Mouse (Mus musculus) thymus, adult 2 months (tissue): ENCODE measurements around the gene Ngfr. TPM values are rescaled to one million over a fixed set of nuclear protein-coding genes. Genes with fewer than 3 reads are reported as not detected.
"Not testable (repeated sequence)": the region's sequence is repeated elsewhere in the genome, so short reads cannot be mapped to it uniquely, and the experiment has no call there.

ENCODE experiments used
- DNase-seq: peaks from one replicate; pipeline ENCODE4 v3.0.0; 2021
- H3K27ac ChIP-seq: fragments of 200-500 bp; 2 replicates; pipeline ENCODE4 v1.5.1; 2012; ENCODE audit warnings: low read length, control low read depth; ENCODE audit not compliant: control insufficient read depth, insufficient read depth
- H3K27me3 ChIP-seq: fragments of 200-500 bp; 2 replicates; pipeline ENCODE4 v1.6.1; 2012; ENCODE audit warnings: mild to moderate bottlenecking, low read length, moderate library complexity, mixed read lengths; ENCODE audit not compliant: control insufficient read depth, insufficient read depth
- H3K36me3 ChIP-seq: fragments of 200-500 bp; 2 replicates; pipeline ENCODE4 v1.6.1; 2012; ENCODE audit warnings: mild to moderate bottlenecking, low read length, moderate library complexity; ENCODE audit not compliant: control insufficient read depth, insufficient read depth
- H3K4me1 ChIP-seq: fragments of 200-500 bp; replicated peaks from 2 replicates; pipeline ENCODE4 v1.6.1; 2012; ENCODE audit warnings: low read length; ENCODE audit not compliant: control insufficient read depth, insufficient read depth
- H3K4me3 ChIP-seq: fragments of 200-500 bp; 2 replicates; pipeline ENCODE4 v1.5.1; 2012; ENCODE audit warnings: mild to moderate bottlenecking, low read length, control low read depth, moderate library complexity; ENCODE audit not compliant: control insufficient read depth, insufficient read depth
- CTCF ChIP-seq: fragments of 200-500 bp; IDR thresholded peaks from 2 replicates; pipeline ENCODE4 v1.5.1; 2012; ENCODE audit warnings: mild to moderate bottlenecking, control low read depth, low read length, moderate library complexity, borderline replicate concordance; ENCODE audit not compliant: control insufficient read depth, poor library complexity, insufficient read depth; ENCODE audit errors: extremely low read depth
- POLR2A ChIP-seq: fragments of 200-500 bp; IDR thresholded peaks from 2 replicates; pipeline ENCODE4 v1.6.1; 2012; ENCODE audit warnings: mild to moderate bottlenecking, low read length, control low read depth, moderate library complexity; ENCODE audit not compliant: control insufficient read depth, poor library complexity, insufficient read depth; ENCODE audit errors: extremely low read depth
- WGBS: fragments of 180-500 bp; shearing (Covaris S2); methylation state at CpG from one replicate; pipeline ENCODE4 v1.1.7; 2018; 5-methylcytosine and 5-hydroxymethylcytosine counted together
- polyA plus RNA-seq: library from polyadenylated mRNA; depleted of rRNA; stranded (reverse); fragments of >200 nt; gene quantifications from 2 replicates; pipeline ENCODE4 v1.2.3, GENCODE M21; 2012

Ngfr gene
- polyA plus RNA-seq, 1 experiment, result 6.4 TPM

DNA sequence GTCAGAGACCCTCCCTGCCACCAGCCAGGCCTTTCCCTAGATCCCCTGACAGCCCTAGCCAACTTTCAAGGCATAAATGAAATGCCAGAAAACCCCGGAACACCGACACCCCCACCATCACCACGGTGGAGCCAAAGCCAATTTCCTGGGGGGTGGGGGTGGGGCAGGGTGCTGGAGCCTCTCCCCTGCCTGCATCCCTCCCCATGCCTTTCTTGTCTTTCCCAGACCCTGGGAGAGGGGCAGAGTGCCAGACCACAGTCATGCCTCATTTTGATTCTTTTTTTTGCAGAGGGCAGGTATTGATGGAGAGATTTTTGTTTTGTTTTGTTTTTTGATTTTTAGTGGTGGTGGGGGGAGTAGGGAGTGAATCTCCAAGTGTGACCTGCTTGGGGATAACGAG is 23.7 kb upstream of the Ngfr start:
- DNase-seq, result no peak
- WGBS, result 62% methylated on average over 4 of the region's 4 CpGs
- H3K4me1 ChIP-seq, result no peaks in the 10 kb centered on the region

DNA sequence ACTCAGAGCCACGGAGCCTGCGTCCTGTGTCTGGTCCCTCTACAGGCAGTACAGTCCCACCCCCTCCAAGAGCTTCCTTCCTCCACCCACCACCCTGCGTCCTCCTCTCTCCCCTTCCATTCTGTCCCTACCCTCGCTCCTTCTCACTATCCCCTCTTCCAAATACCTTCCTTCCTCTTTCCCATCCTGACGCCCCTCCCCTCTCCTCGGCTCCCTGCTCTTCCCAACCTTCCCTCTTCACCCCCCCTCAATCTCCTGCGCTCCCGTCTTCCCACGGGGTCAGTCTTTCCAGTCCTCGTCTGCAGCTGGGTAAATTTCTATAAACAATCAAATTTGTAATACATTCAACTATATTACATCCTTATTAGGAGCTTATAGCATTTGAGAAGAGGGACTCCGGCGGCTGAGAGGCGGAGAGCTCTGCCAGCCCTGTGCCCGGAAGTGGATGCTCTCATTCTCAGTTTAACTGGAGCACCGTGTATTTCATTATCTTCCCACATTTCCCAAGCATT is 22.9 kb upstream of the Ngfr start:
- H3K4me3 ChIP-seq, result no peak overlapping the region
- no peak for DNase-seq
- no peak overlapping the region for H3K27ac ChIP-seq
- no peaks in the 10 kb centered on the region for H3K36me3 ChIP-seq
- H3K27me3 ChIP-seq, result no peaks in the 10 kb centered on the region
- H3K4me1 ChIP-seq, result no peaks in the 10 kb centered on the region
- TF ChIP-seq POLR2A (no peak), CTCF (no peak)
- WGBS, result 63% methylated on average over 15 of the region's 15 CpGs

More for the DNA sequence above, 23.7 kb upstream of the Ngfr start:
- no peak overlapping the region for H3K4me3 ChIP-seq
- no peak overlapping the region for H3K27ac ChIP-seq
- no peaks in the 10 kb centered on the region for H3K27me3 ChIP-seq
- TF ChIP-seq POLR2A (no peak), CTCF (no peak)
- H3K36me3 ChIP-seq, result no peaks in the 10 kb centered on the region

DNA sequence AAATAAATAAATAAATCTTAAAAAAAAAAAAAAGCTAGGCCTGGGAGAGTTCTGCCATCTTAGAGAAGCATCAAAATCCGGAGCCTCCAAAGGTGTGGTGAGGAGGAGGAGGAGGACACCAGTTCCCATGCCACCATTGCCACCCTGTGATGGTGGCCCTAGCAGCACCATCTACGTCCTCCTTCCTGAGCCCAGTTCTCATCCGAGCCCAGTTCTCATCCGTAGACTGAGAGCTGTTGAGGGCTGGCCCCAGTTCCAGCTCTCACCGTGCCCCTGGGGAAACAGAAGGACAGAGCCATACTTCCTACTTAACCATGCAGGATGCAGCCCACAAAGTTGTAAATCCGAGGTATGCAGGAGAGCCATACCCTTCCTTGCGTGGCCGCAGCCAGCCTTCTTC is 22.4 kb upstream of the Ngfr start:
- Histone ChIP-seq H3K4me1 (no peaks in the 10 kb centered on the region), H3K36me3 (no peaks in the 10 kb centered on the region), H3K27ac (no peak overlapping the region), H3K4me3 (no peak overlapping the region), H3K27me3 (no peaks in the 10 kb centered on the region)
- TF ChIP-seq CTCF (no peak), POLR2A (no peak)
- 65% methylated on average over 8 of the region's 8 CpGs for WGBS
- DNase-seq, result no peak

DNA sequence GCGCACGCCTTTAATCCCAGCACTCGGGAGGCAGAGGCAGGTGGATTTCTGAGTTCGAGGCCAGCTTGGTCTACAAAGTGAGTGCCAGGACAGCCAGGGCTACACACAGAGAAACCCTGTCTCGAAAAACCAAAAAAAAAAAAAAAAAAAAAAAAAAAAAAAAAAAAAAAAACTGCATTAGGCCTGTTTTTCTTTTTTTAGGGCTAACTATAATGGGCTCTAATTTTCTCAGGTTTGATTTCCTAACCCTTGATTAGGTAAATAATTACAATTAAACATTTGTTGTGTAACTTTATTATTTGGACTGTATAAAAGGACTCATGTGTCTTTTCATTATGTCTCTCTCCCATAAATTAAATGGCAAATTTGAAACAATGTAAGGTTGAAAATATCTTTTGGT is 19.8 kb upstream of the Ngfr start:
- WGBS, result 98% methylated on average over 4 of the region's 5 CpGs
- not testable (repeated sequence) for H3K4me1 ChIP-seq, H3K27ac ChIP-seq, H3K36me3 ChIP-seq, H3K27me3 ChIP-seq, H3K4me3 ChIP-seq, DNase-seq

DNA sequence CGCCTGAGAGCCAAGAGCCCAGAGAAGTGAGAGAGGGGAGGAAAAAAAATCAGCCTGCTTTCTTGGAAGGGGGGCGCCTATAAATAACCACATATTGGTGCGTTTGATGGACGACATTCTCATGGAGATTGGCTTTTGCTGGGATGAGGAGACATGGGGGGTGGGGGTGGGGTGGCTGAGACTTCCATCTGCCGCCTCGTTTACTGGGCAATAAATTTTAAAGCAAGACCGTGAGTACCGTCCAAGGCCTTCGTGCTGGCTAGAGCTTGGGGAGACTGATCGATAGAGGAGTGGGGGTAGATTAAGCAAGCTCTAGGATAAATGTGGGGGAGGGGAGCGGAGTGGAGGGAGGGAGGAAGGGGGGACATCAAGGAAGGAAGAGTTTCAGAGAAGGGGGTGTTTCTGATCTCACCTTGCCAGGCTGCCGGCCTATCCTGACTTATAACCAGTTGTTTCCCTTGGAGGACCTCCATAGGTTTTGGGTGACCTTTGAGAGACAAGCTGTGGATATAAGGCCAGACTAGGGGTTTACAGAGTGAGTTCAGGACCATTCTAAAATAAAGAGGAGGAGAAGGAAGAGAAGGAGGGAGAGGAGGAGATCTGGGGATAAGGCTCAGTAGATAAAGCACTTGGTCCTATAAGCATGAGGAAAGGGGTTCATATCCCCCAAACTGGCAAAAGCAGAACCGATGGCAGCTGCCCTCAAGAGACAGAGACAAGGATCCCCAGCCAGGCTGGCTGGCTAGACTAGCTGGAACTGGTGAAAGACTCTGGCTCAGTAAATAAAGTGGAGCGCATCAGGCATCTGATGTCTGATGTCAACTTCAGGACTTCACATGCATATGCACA is 10.9 kb upstream of the Ngfr start:
- 0 out of 2 replicates have a peak, but pooled peaks cover 5% of the 10 kb centered on the region for H3K4me1 ChIP-seq
- no peak overlapping the region for H3K4me3 ChIP-seq
- WGBS, result 89% methylated on average over 14 of the region's 14 CpGs
- no peaks in the 10 kb centered on the region for H3K27me3 ChIP-seq
- no peak for DNase-seq
- no peaks in the 10 kb centered on the region for H3K36me3 ChIP-seq
- no peak overlapping the region for H3K27ac ChIP-seq
- TF ChIP-seq POLR2A, result no peak
- no peak for TF ChIP-seq CTCF

DNA sequence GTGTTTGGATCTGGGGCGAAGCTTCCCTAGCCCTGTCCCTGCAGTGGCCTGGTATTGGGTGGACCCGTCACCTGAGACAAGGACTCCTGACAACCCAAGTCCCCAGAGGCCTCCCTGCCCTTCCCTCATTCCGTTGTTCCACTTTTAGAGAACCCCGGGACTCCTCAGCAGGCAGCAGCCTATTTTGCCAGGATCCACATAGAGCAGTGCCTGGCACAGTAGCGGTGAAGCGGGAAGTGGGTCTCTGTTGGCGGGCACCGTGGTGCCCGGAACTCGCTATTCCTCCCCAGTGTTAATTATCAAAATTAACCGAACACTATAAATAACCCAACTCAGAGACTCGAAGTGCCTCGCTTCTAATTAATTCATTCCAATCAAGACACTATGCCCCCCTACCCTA is 10.2 kb upstream of the Ngfr start:
- H3K36me3 ChIP-seq, result no peaks in the 10 kb centered on the region
- H3K27me3 ChIP-seq, result no peaks in the 10 kb centered on the region
- no peak overlapping the region for H3K4me3 ChIP-seq
- H3K4me1 ChIP-seq, result 0 out of 2 replicates have a peak, but pooled peaks cover 5% of the 10 kb centered on the region
- H3K27ac ChIP-seq, result no peak overlapping the region
- DNase-seq, result no peak
- WGBS, result 78% methylated on average over 13 of the region's 13 CpGs
- TF ChIP-seq CTCF (no peak), POLR2A (no peak)

DNA sequence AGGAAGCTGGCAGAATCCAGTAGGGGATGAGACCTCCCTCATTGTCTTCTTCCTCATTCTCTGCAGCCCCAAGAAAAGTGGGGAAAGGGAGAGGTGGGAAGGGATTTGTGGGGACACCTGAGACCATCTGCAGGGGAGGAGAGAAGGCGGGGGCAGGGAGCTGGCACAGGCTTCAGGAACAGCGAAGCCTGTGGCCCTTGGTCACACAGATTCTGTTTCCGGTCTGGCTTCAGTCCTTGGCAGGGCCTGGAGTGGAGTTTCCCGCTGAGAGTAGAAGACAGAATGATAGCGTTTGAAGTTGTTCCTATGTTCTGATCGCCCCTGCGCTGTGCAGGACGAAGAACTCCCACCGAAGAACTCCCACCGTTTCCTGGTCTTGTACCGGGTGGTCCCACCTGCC is 9.2 kb upstream of the Ngfr start:
- Histone ChIP-seq H3K36me3 (no peaks in the 10 kb centered on the region), H3K4me3 (no peak overlapping the region), H3K4me1 (0 out of 2 replicates have a peak, but pooled peaks cover 5% of the 10 kb centered on the region), H3K27ac (no peak overlapping the region), H3K27me3 (no peaks in the 10 kb centered on the region)
- no peak for DNase-seq
- TF ChIP-seq CTCF (no peak), POLR2A (no peak)
- 65% methylated on average over 11 of the region's 11 CpGs for WGBS
